Mouse (Mus musculus) B cell, adult 2 months (primary cell): Measurements from ENCODE around the gene Tbpl2.

Experiments used
- DNase-seq, 2 experiments: peaks; one replicate each; pipeline ENCODE4 v3.0.0; 2022

Gene Tbpl2

GRCm38 (mm10) chr2:24096495-24096894 is at the start of gene Tbpl2:
Tbpl2 (minus strand) TSS chr2:24096595.
- no peak for DNase-seq

- DNase-seq = no peak
These were observed 38.0 kb upstream of the Tbpl2 start for GRCm38 (mm10) chr2:24134373-24134772.

GRCm38 (mm10) chr2:24109085-24109484 is 12.7 kb upstream of the Tbpl2 start:
- DNase-seq = no peak

- no peak for DNase-seq
These were observed 7.4 kb upstream of the Tbpl2 start for GRCm38 (mm10) chr2:24103619-24104289.

GRCm38 (mm10) chr2:24090921-24091320 is 5.5 kb downstream of the Tbpl2 start:
- DNase-seq = no peak

- DNase-seq = no peak
These were observed 45.9 kb downstream of the Tbpl2 start for GRCm38 (mm10) chr2:24050459-24050858.

- no peak for DNase-seq
These were observed 46.9 kb downstream of the Tbpl2 start, which contains the start of gene Hnmt for GRCm38 (mm10) chr2:24049344-24049990. Hnmt (minus strand) TSS chr2:24049394.

- DNase-seq = no peak
These were observed 47.8 kb downstream of the Tbpl2 start for GRCm38 (mm10) chr2:24048480-24049097.

GRCm38 (mm10) chr2:24047551-24048479 is 48.6 kb downstream of the Tbpl2 start:
- no peak for DNase-seq

- no peak for DNase-seq
These were observed 53.5 kb downstream of the Tbpl2 start for GRCm38 (mm10) chr2:24042901-24043300.

- no peak for DNase-seq
These were observed 55.9 kb downstream of the Tbpl2 start for GRCm38 (mm10) chr2:24040531-24040930.
